ENCODE assay signal across 21 mouse cellular contexts in genomic region chr7:24476856-24477255, GRCm38 (mm10). TPM values are rescaled to one million over a fixed set of nuclear protein-coding genes. Genes with fewer than 3 reads are reported as not detected.
DNase-seq lines count a peak whose midpoint lies in the region; ATAC-seq and TF ChIP-seq lines count a peak whose summit lies in the region.
"Had no signal": no experiment of that assay in that cellular context is flagged by ENCODE, and none has a peak within 500 bp of the region (broad histone marks: within the 10 kb centered on the region; RNA-seq: fewer than 3 reads in every experiment).

No protein-coding gene starts in this region.

- ATAC-seq in frontal cortex, adult (ENCODE audit: low TSS enrichment), result peak; percentile 18
- no peak for ATAC-seq in megakaryocyte, adult 5-6 weeks (ENCODE audit: poor library complexity, severe bottlenecking)
- ATAC-seq: forebrain, embryonic 13.5 days; forebrain, embryonic 15.5 days had no signal

- DNase-seq in frontal cortex, postnatal 36 days (ENCODE audit: low spot score in 2 of 2), result no peak
- DNase-seq in left cerebral cortex, adult 2 months (ENCODE audit: extremely low spot score in 1 of 2, low spot score in 2 of 2), result no peak
- DNase-seq in left cerebral cortex, adult 8-10 months (ENCODE audit: low spot score in 2 of 2), result no peak
- peak; percentile 1 to 2 for DNase-seq in B cell, adult 2 months
- DNase-seq in telencephalon, adult 2 months (ENCODE audit: low read depth, low spot score), result peak; percentile 55
- DNase-seq: adrenal gland, adult 2 months; adrenal gland, postnatal 10 days; adrenal gland, postnatal 25 days; cerebellum, adult 11-12 months; cerebellum, adult 2 months; cerebellum, postnatal 10 days; cerebellum, postnatal 25 days had no signal

- intact Hi-C loops in left cerebral cortex, adult 2 months (cut with DNase I), result loop anchor here (10.0 kb wide), 1 partner anchor 188 kb away; no protein-coding TSS in a partner anchor

- no peak for TF ChIP-seq CTCF in left cerebral cortex, adult 2 months (IDR thresholded peaks at IDR 0.05)

- H3K4me3 ChIP-seq in left cerebral cortex, adult 2 months, result no peak overlapping the region
- H3K4me3 ChIP-seq: embryonic facial prominence, embryonic 10.5 days; embryonic facial prominence, embryonic 12.5 days; forebrain, embryonic 13.5 days; forebrain, embryonic 15.5 days had no signal

- peak overlapping the region; percentile 53; the same call in 1 of the 2 replicates for H3K27ac ChIP-seq in left cerebral cortex, adult 2 months
- H3K27ac ChIP-seq: embryonic facial prominence, embryonic 10.5 days; embryonic facial prominence, embryonic 12.5 days; forebrain, embryonic 13.5 days; forebrain, embryonic 15.5 days had no signal

RNA-seq across cellular contexts. Expression of gene Cadm4, which starts 5.0 kb away (rescaled TPM):
- 100 to 1,000 TPM; 213 to 219 TPM for total RNA-seq in left cerebral cortex, adult 2 months (2021)
- 100 to 1,000 TPM; 215 to 253 (median 239) TPM for total RNA-seq in left cerebral cortex, adult 8-10 months (2022)
- not detected in 2 replicates for total RNA-seq in megakaryocyte, adult 5-6 weeks (2015)
- not detected in 2 replicates for total RNA-seq in megakaryocyte, adult 5-6 weeks (2017)

RNA-seq across cellular contexts. Expression of gene Plaur, which starts 14.6 kb away (rescaled TPM):
- total RNA-seq in left cerebral cortex, adult 2 months (2021), result 1 to 10 TPM; 1.0 to 1.1 TPM
- 1 to 10 TPM in 2 of 4 experiments, under 1 TPM in 2; 0.72 to 4.6 (median 2.1) TPM for total RNA-seq in left cerebral cortex, adult 8-10 months (2022)
- total RNA-seq in megakaryocyte, adult 5-6 weeks (2015), result 100 and 110 TPM in 2 replicates
- 96.3 and 124 TPM in 2 replicates for total RNA-seq in megakaryocyte, adult 5-6 weeks (2017)

RNA-seq across cellular contexts. Expression of gene Irgc1, which starts 24.8 kb away (rescaled TPM):
- total RNA-seq in left cerebral cortex, adult 2 months (2021), result under 1 TPM in 1 of 2 experiments, not detected in 1; 0.77 TPM
- total RNA-seq in left cerebral cortex, adult 8-10 months (2022), result under 1 TPM in 1 of 4 experiments, not detected in 3; 0.21 TPM
- 0.74 and 1.8 TPM in 2 replicates for total RNA-seq in megakaryocyte, adult 5-6 weeks (2015)
- total RNA-seq in megakaryocyte, adult 5-6 weeks (2017), result 0.66 and 0.94 TPM in 2 replicates
- total RNA-seq: adrenal gland, adult 2 months; adrenal gland, postnatal 25 days; adrenal gland, postnatal 4 days; ES-E14; MEL had no signal

RNA-seq across cellular contexts. Expression of gene Zfp428, which starts 29.9 kb away (rescaled TPM):
- total RNA-seq in left cerebral cortex, adult 2 months (2021), result 10 to 100 TPM; 45.9 to 46.0 TPM
- total RNA-seq in left cerebral cortex, adult 8-10 months (2022), result 10 to 100 TPM; 42.8 to 45.4 (median 44.1) TPM
- 0.69 TPM in 1 of 2 replicates, not detected in the other for total RNA-seq in megakaryocyte, adult 5-6 weeks (2015)
- 0.40 TPM in 1 of 2 replicates, not detected in the other for total RNA-seq in megakaryocyte, adult 5-6 weeks (2017)

RNA-seq across cellular contexts. Expression of gene AC161166.1, which starts 35.4 kb away (rescaled TPM):
- not detected for total RNA-seq in left cerebral cortex, adult 2 months (2021)
- total RNA-seq in left cerebral cortex, adult 8-10 months (2022), result not detected
- not detected in 2 replicates for total RNA-seq in megakaryocyte, adult 5-6 weeks (2015)
- not detected in 2 replicates for total RNA-seq in megakaryocyte, adult 5-6 weeks (2017)
- total RNA-seq: adrenal gland, adult 2 months; adrenal gland, postnatal 10 days; adrenal gland, postnatal 25 days; adrenal gland, postnatal 4 days; MEL had no signal

Comparison
In these comparisons a context has a peak if more than half of its experiments do, and no peak if none do; other contexts are left out.
1. DNase-seq: peak in B cell, adult 2 months (2 of 2) and telencephalon, adult 2 months (single experiment); none in frontal cortex, postnatal 36 days (0 of 2), left cerebral cortex, adult 2 months (0 of 2) and left cerebral cortex, adult 8-10 months (0 of 2).
2. RNA of gene Cadm4, which starts 5.0 kb away (total RNA-seq): 215 to 253 TPM in left cerebral cortex, adult 8-10 months and 213 to 219 TPM in left cerebral cortex, adult 2 months; not detected in megakaryocyte, adult 5-6 weeks; every median in the first group is over 100 times any median in the second.
3. RNA of gene Plaur, which starts 14.6 kb away (total RNA-seq): 96.3 to 124 TPM in megakaryocyte, adult 5-6 weeks; 0.72 to 4.6 TPM in left cerebral cortex, adult 8-10 months and 1.0 to 1.1 TPM in left cerebral cortex, adult 2 months; every median in the first group is over 10 times any median in the second.